In the genomic region with DNA sequence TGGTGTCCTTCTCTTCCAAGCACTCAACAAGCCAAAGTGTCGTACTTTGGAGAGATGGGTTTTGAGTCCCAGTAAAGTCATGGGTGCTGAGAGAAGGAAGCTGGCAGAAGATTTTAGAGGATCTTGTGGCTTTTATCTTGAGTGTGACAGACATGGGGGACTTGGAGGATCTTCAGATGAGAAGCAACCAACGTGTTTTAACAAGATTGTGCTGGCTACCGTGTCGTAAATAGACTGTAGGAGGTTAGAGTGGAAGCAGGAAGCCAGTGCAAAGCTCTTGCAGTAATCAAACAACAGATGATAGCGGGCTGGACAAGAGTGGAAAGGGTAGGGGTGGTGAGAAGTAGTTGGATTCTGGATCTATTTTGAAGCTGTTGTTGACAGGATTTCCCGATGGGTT, we compare ENCODE assay signal across 23 mouse cellular contexts.
DNase-seq lines count a peak whose midpoint lies in the region; ATAC-seq and TF ChIP-seq lines count a peak whose summit lies in the region.
"Had no signal": no experiment of that assay in that cellular context is flagged by ENCODE, and none has a peak within 500 bp of the region (broad histone marks: within the 10 kb centered on the region; RNA-seq: fewer than 3 reads in every experiment).

No protein-coding gene starts in this region.

- no peak for TF ChIP-seq CTCF in G1E (IDR thresholded peaks at IDR 0.05; ENCODE audit: low read depth, low read length)

- H3K4me2 ChIP-seq in heart, embryonic 14.5 days (ENCODE audit: low read length): peak overlapping the region; percentile 27; the same call in 1 of the 2 replicates
- H3K4me2 ChIP-seq in liver, embryonic 13.5 days: no peak overlapping the region
- H3K4me2 ChIP-seq in kidney, embryonic 16.5 days (replicated peaks; ENCODE audit: low read depth, low read length): no peak overlapping the region
- H3K4me2 ChIP-seq: embryonic facial prominence, embryonic 12.5 days; hindbrain, embryonic 14.5 days; intestine, embryonic 15.5 days had no signal

- no peak overlapping the region for H3K4me3 ChIP-seq in heart, embryonic 10.5 days
- no peak overlapping the region for H3K4me3 ChIP-seq in heart, embryonic 14.5 days (ENCODE audit: control insufficient read depth in 1 of 2, insufficient read depth in 1 of 2, low read depth in 1 of 2, low read length in 2 of 2)
- no peak overlapping the region for H3K4me3 ChIP-seq in G1E (ENCODE audit: low read depth, low read length)
- H3K4me3 ChIP-seq in liver, embryonic 13.5 days (replicated peaks): no peak overlapping the region
- H3K4me3 ChIP-seq in kidney, embryonic 16.5 days (ENCODE audit: low read length): no peak overlapping the region
- H3K4me3 ChIP-seq: embryonic facial prominence, embryonic 12.5 days; gastrocnemius, adult 2 months; hindbrain, embryonic 10.5 days; intestine, embryonic 15.5 days had no signal

- WGBS in heart, embryonic 10.5 days: 23% methylated on average over 6 of the region's 6 CpGs
- 18% methylated on average over 6 of the region's 6 CpGs for WGBS in heart, embryonic 14.5 days
- 20% methylated on average over 6 of the region's 6 CpGs for WGBS in liver, embryonic 13.5 days (ENCODE audit: insufficient replicate concordance)
- 79% methylated on average over 6 of the region's 6 CpGs for WGBS in kidney, embryonic 16.5 days

- no peaks in the 10 kb centered on the region for H3K36me3 ChIP-seq in heart, embryonic 10.5 days
- H3K36me3 ChIP-seq in heart, embryonic 14.5 days (ENCODE audit: control insufficient read depth, insufficient read depth, low read length): no peaks in the 10 kb centered on the region
- peaks cover 10% of the 10 kb centered on the region for H3K36me3 ChIP-seq in G1E (replicated peaks)
- no peaks in the 10 kb centered on the region for H3K36me3 ChIP-seq in liver, embryonic 13.5 days
- no peaks in the 10 kb centered on the region for H3K36me3 ChIP-seq in kidney, embryonic 16.5 days (ENCODE audit: insufficient read depth, low read length)
- H3K36me3 ChIP-seq: embryonic facial prominence, embryonic 12.5 days; hindbrain, embryonic 10.5 days; intestine, embryonic 15.5 days had no signal

- H3K9me3 ChIP-seq in heart, embryonic 10.5 days: no peaks in the 10 kb centered on the region
- no peaks in the 10 kb centered on the region for H3K9me3 ChIP-seq in heart, embryonic 14.5 days (ENCODE audit: control insufficient read depth, low read length)
- H3K9me3 ChIP-seq in G1E (replicated peaks): no peaks in the 10 kb centered on the region
- no peaks in the 10 kb centered on the region for H3K9me3 ChIP-seq in liver, embryonic 13.5 days (replicated peaks)
- no peaks in the 10 kb centered on the region; the same call in 1 of the 2 replicates for H3K9me3 ChIP-seq in kidney, embryonic 16.5 days (ENCODE audit: low read length)
- H3K9me3 ChIP-seq: embryonic facial prominence, embryonic 12.5 days; hindbrain, embryonic 10.5 days; intestine, embryonic 15.5 days had no signal

- H3K27ac ChIP-seq in heart, embryonic 10.5 days: 0 out of 2 replicates have a peak overlapping the region, but pooled peaks have one; percentile 22
- peak overlapping the region in 1 of 2 experiments; percentile 5; a peak in 1 of 4 replicates for H3K27ac ChIP-seq in heart, embryonic 14.5 days (replicated peaks in 1 of 2; ENCODE audit: control insufficient read depth in 1 of 2, insufficient read depth in 1 of 2, low read depth in 2 of 2, low read length in 2 of 2)
- no peak overlapping the region for H3K27ac ChIP-seq in liver, embryonic 13.5 days
- H3K27ac ChIP-seq in kidney, embryonic 16.5 days (ENCODE audit: low read length): no peak overlapping the region
- H3K27ac ChIP-seq: embryonic facial prominence, embryonic 12.5 days; gastrocnemius, adult 2 months; hindbrain, embryonic 10.5 days; hindbrain, embryonic 14.5 days; intestine, embryonic 15.5 days had no signal

- no peak overlapping the region for H3K9ac ChIP-seq in heart, embryonic 14.5 days (ENCODE audit: low read length)
- no peak overlapping the region for H3K9ac ChIP-seq in liver, embryonic 13.5 days
- H3K9ac ChIP-seq in kidney, embryonic 16.5 days (replicated peaks; ENCODE audit: low read length): no peak overlapping the region
- H3K9ac ChIP-seq: embryonic facial prominence, embryonic 12.5 days; hindbrain, embryonic 14.5 days; intestine, embryonic 15.5 days had no signal

- intact Hi-C loops in heart, postnatal 36 days (cut with DNase I): no loop called here
- intact Hi-C loops in heart, postnatal 14 days (cut with DNase I): loop anchor here (5.0 kb wide), 1 partner anchor 109 kb away; no protein-coding TSS in a partner anchor

- peak; percentile 64; the same call in 1 of the 2 replicates for ATAC-seq in heart, embryonic 14.5 days (ENCODE audit: insufficient number of reproducible peaks, insufficient read depth, low FRiP score, low read depth)
- ATAC-seq in G1E (ENCODE audit: extremely low read depth, insufficient number of reproducible peaks, low FRiP score, poor library complexity, severe bottlenecking): peak; percentile 28; the same call in 1 of the 2 replicates
- ATAC-seq in liver, embryonic 13.5 days (ENCODE audit: low read depth): peak; percentile 47; the same call in 1 of the 2 replicates
- ATAC-seq in kidney, embryonic 16.5 days (ENCODE audit: low FRiP score, low TSS enrichment): no peak
- ATAC-seq: CD4-positive, CD25-positive, alpha-beta regulatory T cell, adult 4 months; forebrain, embryonic 16.5 days; intestine, embryonic 15.5 days had no signal

- H3K4me1 ChIP-seq in heart, embryonic 10.5 days: peaks cover 14% of the 10 kb centered on the region
- H3K4me1 ChIP-seq in heart, embryonic 14.5 days (ENCODE audit: control insufficient read depth in 2 of 2, insufficient read depth in 2 of 2, low read length in 2 of 2): peaks cover 7 to 16% of the 10 kb centered on the region in 2 experiments
- peaks cover 8% of the 10 kb centered on the region for H3K4me1 ChIP-seq in G1E (ENCODE audit: insufficient read depth, low read depth, low read length)
- peaks cover 15% of the 10 kb centered on the region for H3K4me1 ChIP-seq in liver, embryonic 13.5 days (replicated peaks)
- no peaks in the 10 kb centered on the region for H3K4me1 ChIP-seq in kidney, embryonic 16.5 days (ENCODE audit: insufficient read depth, low read length)
- H3K4me1 ChIP-seq: embryonic facial prominence, embryonic 12.5 days; hindbrain, embryonic 10.5 days; intestine, embryonic 15.5 days had no signal

- DNase-seq in heart, embryonic 10.5 days (ENCODE audit: low spot score): no peak
- no peak for DNase-seq in heart, postnatal 36 days
- no peak for DNase-seq in heart, postnatal 14 days
- DNase-seq in G1E (ENCODE audit: low spot score) (no peak), adipocyte (ENCODE audit: low spot score) (no peak)
- no peak for DNase-seq in liver, embryonic 13.5 days
- DNase-seq: adrenal gland, adult 8-10 months; adrenal gland, postnatal 36 days; B cell, adult 2 months; cerebellum, adult 11 months; cerebellum, adult 8-10 months; cerebellum, postnatal 14 days; gastrocnemius, adult 2 months; gastrocnemius, postnatal 25 days; kidney, adult 18-20 months had no signal

- no peaks in the 10 kb centered on the region for H3K27me3 ChIP-seq in heart, embryonic 10.5 days (ENCODE audit: insufficient read depth, poor library complexity, severe bottlenecking)
- H3K27me3 ChIP-seq in heart, embryonic 14.5 days (ENCODE audit: control insufficient read depth, insufficient read depth, low read length): no peaks in the 10 kb centered on the region
- no peaks in the 10 kb centered on the region for H3K27me3 ChIP-seq in G1E (ENCODE audit: insufficient read depth, low read length)
- no peaks in the 10 kb centered on the region for H3K27me3 ChIP-seq in liver, embryonic 13.5 days
- no peaks in the 10 kb centered on the region for H3K27me3 ChIP-seq in kidney, embryonic 16.5 days (ENCODE audit: insufficient read depth, low read length)
- H3K27me3 ChIP-seq: embryonic facial prominence, embryonic 12.5 days; intestine, embryonic 15.5 days had no signal
